Comparison of ENCODE assay signal across 9 mouse cellular contexts in the genomic region with DNA sequence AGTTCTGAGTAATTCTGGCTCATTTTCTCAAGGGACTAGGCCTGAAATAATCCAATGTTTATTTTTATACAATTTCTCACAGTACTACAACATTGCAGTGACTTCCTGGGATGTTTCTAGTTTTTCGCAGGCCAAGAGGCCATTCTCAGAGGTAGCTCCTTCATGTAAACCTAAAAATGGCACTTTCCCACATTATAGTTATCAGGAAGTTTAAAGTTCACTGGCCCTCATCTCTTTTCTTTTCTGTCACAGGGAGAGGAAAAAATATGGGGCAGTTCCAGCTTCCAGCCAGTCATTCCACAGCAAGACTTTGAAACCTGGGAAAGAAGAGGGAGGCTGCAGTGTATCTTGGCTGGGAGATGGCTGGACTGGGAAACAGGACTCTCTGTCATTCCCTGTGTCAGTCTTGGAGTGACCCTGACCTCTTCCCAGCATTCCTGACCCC.
DNase-seq lines count a peak whose midpoint lies in the region; ATAC-seq lines count a peak whose summit lies in the region.
"Had no signal": no experiment of that assay in that cellular context is flagged by ENCODE, and none has a peak within 500 bp of the region (broad histone marks: within the 10 kb centered on the region; RNA-seq: fewer than 3 reads in every experiment).

No protein-coding gene starts in this region.

- H3K4me3 ChIP-seq in heart, embryonic 15.5 days = no peak overlapping the region
- H3K4me3 ChIP-seq in kidney, embryonic 14.5 days (ENCODE audit: low read length) = no peak overlapping the region
- H3K4me3 ChIP-seq: forebrain, embryonic 12.5 days had no signal

- no peak overlapping the region for H3K4me2 ChIP-seq in heart, embryonic 15.5 days
- H3K4me2 ChIP-seq in kidney, embryonic 14.5 days (replicated peaks; ENCODE audit: low read depth, low read length) = no peak overlapping the region
- H3K4me2 ChIP-seq: forebrain, embryonic 12.5 days had no signal

- WGBS in heart, embryonic 15.5 days = 39% methylated on average over 1 of the region's 1 CpGs
- 64% methylated on average over 1 of the region's 1 CpGs for WGBS in kidney, embryonic 14.5 days

- H3K36me3 ChIP-seq in heart, embryonic 15.5 days = no peaks in the 10 kb centered on the region
- no peaks in the 10 kb centered on the region for H3K36me3 ChIP-seq in kidney, embryonic 14.5 days (ENCODE audit: control insufficient read depth, insufficient read depth, low read length)
- H3K36me3 ChIP-seq: forebrain, embryonic 12.5 days had no signal

- H3K4me1 ChIP-seq in heart, embryonic 15.5 days (replicated peaks) = no peaks in the 10 kb centered on the region
- H3K4me1 ChIP-seq in kidney, embryonic 14.5 days (ENCODE audit: control insufficient read depth, insufficient read depth, low read length) = no peaks in the 10 kb centered on the region
- H3K4me1 ChIP-seq: forebrain, embryonic 12.5 days had no signal

- H3K27ac ChIP-seq in heart, embryonic 15.5 days = 0 out of 2 replicates have a peak overlapping the region, but pooled peaks have one; percentile 39
- H3K27ac ChIP-seq in kidney, embryonic 14.5 days (ENCODE audit: low read depth, low read length) = no peak overlapping the region
- H3K27ac ChIP-seq: forebrain, embryonic 12.5 days; liver, embryonic 14.5 days had no signal

- H3K27me3 ChIP-seq in heart, embryonic 15.5 days = no peaks in the 10 kb centered on the region
- H3K27me3 ChIP-seq in kidney, embryonic 14.5 days (ENCODE audit: control insufficient read depth, insufficient read depth, low read length) = no peaks in the 10 kb centered on the region
- H3K27me3 ChIP-seq: forebrain, embryonic 12.5 days had no signal

- H3K9me3 ChIP-seq in heart, embryonic 15.5 days (replicated peaks) = no peaks in the 10 kb centered on the region
- H3K9me3 ChIP-seq in kidney, embryonic 14.5 days (ENCODE audit: control insufficient read depth, low read length) = no peaks in the 10 kb centered on the region
- H3K9me3 ChIP-seq: forebrain, embryonic 12.5 days had no signal

- no peak for ATAC-seq in heart, embryonic 15.5 days (replicated peaks; ENCODE audit: insufficient number of reproducible peaks, insufficient read depth, low FRiP score, low read depth)
- ATAC-seq in kidney, embryonic 14.5 days (ENCODE audit: low FRiP score, low TSS enrichment) = peak; percentile 43; the same call in 1 of the 2 replicates
- no peak for ATAC-seq in erythroblast, adult 5-6 weeks (replicated peaks; ENCODE audit: low FRiP score, poor library complexity, severe bottlenecking)

- peak; percentile 0 for DNase-seq in lung, postnatal 36 days
- DNase-seq in lung, postnatal 14 days = no peak
- no peak for DNase-seq in thymus, postnatal 14 days
- no peak for DNase-seq in spleen, postnatal 14 days (ENCODE audit: low spot score in 2 of 2)

- no peak overlapping the region for H3K9ac ChIP-seq in heart, embryonic 15.5 days
- no peak overlapping the region for H3K9ac ChIP-seq in kidney, embryonic 14.5 days (ENCODE audit: low read depth, low read length)
- H3K9ac ChIP-seq: forebrain, embryonic 12.5 days; liver, embryonic 14.5 days had no signal
